Mouse (Mus musculus): ENCODE data around the gene Tbc1d22a.
"Not testable (repeated sequence)": the region's sequence is repeated elsewhere in the genome, so short reads cannot be mapped to it uniquely, and the experiment has no call there.

- TF ChIP-seq POLR2A (IDR thresholded peaks at IDR 0.05; ENCODE audit: low read depth, low read length); CTCF (IDR thresholded peaks at IDR 0.05; ENCODE audit: extremely low read depth, insufficient read depth, insufficient read length, insufficient replicate concordance): not testable (repeated sequence)
Measured at GRCm38 (mm10) chr15:86177703-86178251, 36.5 kb upstream of the Tbc1d22a start.

Measured in spleen, adult 2 months (tissue).